Comparison of ENCODE assay signal across 8 mouse cellular contexts in the genomic region with DNA sequence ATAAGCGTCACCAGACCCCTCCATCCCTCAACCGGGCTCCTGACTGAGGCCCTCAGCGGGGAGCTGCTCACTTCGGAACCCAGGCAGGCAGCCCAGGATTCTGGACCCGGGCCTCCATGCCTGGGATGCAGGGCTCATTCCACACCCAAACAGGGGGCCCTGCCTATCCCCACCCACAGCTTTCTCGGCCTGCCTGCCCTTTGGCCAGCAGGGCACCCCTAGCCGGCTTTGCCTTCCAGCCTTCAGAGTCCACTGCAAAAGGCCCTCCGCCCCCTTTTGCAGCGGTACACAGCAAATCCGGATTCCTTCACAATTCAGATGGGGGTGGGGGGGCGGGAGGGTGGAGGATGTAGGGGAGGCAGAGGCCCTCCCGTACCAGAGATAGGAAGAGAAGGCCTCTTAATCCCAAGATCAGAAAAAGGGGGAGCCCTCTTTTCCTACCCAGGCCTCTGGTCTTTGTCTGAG. TPM values are rescaled to one million over a fixed set of nuclear protein-coding genes. Genes with fewer than 3 reads are reported as not detected.
DNase-seq lines count a peak whose midpoint lies in the region; ATAC-seq and TF ChIP-seq lines count a peak whose summit lies in the region.

No protein-coding gene starts in this region.

- peaks cover 49% of the 10 kb centered on the region for H3K79me2 ChIP-seq in myocyte (ENCODE audit: control insufficient read depth, insufficient read depth)

- ATAC-seq in heart, embryonic 11.5 days (replicated peaks; ENCODE audit: insufficient number of reproducible peaks, low FRiP score, low TSS enrichment) = no peak
- 0 out of 2 replicates have a peak, but pooled peaks have one; percentile 0 for ATAC-seq in forebrain, embryonic 13.5 days

- H3K9ac ChIP-seq in heart, embryonic 11.5 days (ENCODE audit: low read depth, low read length) = peak overlapping the region; percentile 76
- peak overlapping the region; percentile 95 for H3K9ac ChIP-seq in forebrain, embryonic 13.5 days

- peak overlapping the region; percentile 95 for H3K27ac ChIP-seq in heart, embryonic 11.5 days (ENCODE audit: low read depth, low read length)
- H3K27ac ChIP-seq in forebrain, embryonic 13.5 days = peak overlapping the region; percentile 89

- peak; percentile 25 for TF ChIP-seq POLR2A in myocyte (IDR thresholded peaks at IDR 0.05; ENCODE audit: insufficient read length, low read depth)

- peaks cover 46% of the 10 kb centered on the region for H3K4me1 ChIP-seq in heart, embryonic 11.5 days (ENCODE audit: control insufficient read depth, insufficient read depth, low read length)
- H3K4me1 ChIP-seq in forebrain, embryonic 13.5 days = peaks cover 59% of the 10 kb centered on the region

- H3ac ChIP-seq in myocyte (ENCODE audit: control insufficient read depth, insufficient read length) = peak overlapping the region; percentile 3

- H3K9me3 ChIP-seq in heart, embryonic 11.5 days (replicated peaks; ENCODE audit: control insufficient read depth, low read length) = no peaks in the 10 kb centered on the region
- no peaks in the 10 kb centered on the region for H3K9me3 ChIP-seq in forebrain, embryonic 13.5 days (replicated peaks)

- no peaks in the 10 kb centered on the region for H3K27me3 ChIP-seq in heart, embryonic 11.5 days (ENCODE audit: control insufficient read depth, insufficient read depth, low read length)
- H3K27me3 ChIP-seq in forebrain, embryonic 13.5 days = no peaks in the 10 kb centered on the region
- no peaks in the 10 kb centered on the region for H3K27me3 ChIP-seq in myocyte (ENCODE audit: control insufficient read depth, insufficient read depth, insufficient read length)

- no peaks in the 10 kb centered on the region for H3K36me3 ChIP-seq in heart, embryonic 11.5 days (ENCODE audit: control insufficient read depth, insufficient read depth, low read length)
- peaks cover 4% of the 10 kb centered on the region; the same call in 1 of the 2 replicates for H3K36me3 ChIP-seq in forebrain, embryonic 13.5 days (ENCODE audit: poor library complexity, severe bottlenecking)
- H3K36me3 ChIP-seq in myocyte (ENCODE audit: control insufficient read depth, insufficient read depth) = no peaks in the 10 kb centered on the region

- H3K4me2 ChIP-seq in heart, embryonic 11.5 days = peak overlapping the region; percentile 97
- H3K4me2 ChIP-seq in forebrain, embryonic 13.5 days = peak overlapping the region; percentile 88
- peak overlapping the region; percentile 94 for H3K4me2 ChIP-seq in myocyte (ENCODE audit: low read depth)

- DNase-seq in heart, postnatal 36 days = no peak
- DNase-seq in NIH3T3 (ENCODE audit: low read depth) = peak; percentile 78
- DNase-seq in kidney, postnatal 4 days = peak; percentile 60 to 72
- DNase-seq in spleen, postnatal 36 days (ENCODE audit: low spot score in 2 of 2) = no peak
- DNase-seq in thymus, postnatal 0 days (ENCODE audit: low spot score) = no peak

- peak overlapping the region; percentile 72 for H3K4me3 ChIP-seq in heart, embryonic 11.5 days (ENCODE audit: low read depth, low read length)
- peak overlapping the region; percentile 88 for H3K4me3 ChIP-seq in forebrain, embryonic 13.5 days
- peak overlapping the region; percentile 85 for H3K4me3 ChIP-seq in myocyte

- 4% methylated on average over 12 of the region's 12 CpGs for WGBS in heart, embryonic 11.5 days (ENCODE audit: insufficient replicate concordance)
- WGBS in forebrain, embryonic 13.5 days = 0% methylated on average over 11 of the region's 12 CpGs

- intact Hi-C loops in heart, postnatal 36 days (cut with DNase I) = loop anchor here (1.0 kb wide), 1 partner anchor 15 kb away; no protein-coding TSS in a partner anchor

TF ChIP-seq in myocyte, 11 proteins besides CTCF, POLR2A, EP300 and RAD21:
- no peak for TF ChIP-seq TCF12 (IDR thresholded peaks at IDR 0.05; ENCODE audit: insufficient read depth, poor library complexity, severe bottlenecking)
- no peak for TF ChIP-seq TCF3 (IDR thresholded peaks at IDR 0.05; ENCODE audit: insufficient read length, low read depth)
- no peak for TF ChIP-seq USF1 (IDR thresholded peaks at IDR 0.05; ENCODE audit: low read depth)
- TF ChIP-seq MYOG (IDR thresholded peaks at IDR 0.05; ENCODE audit: control insufficient read depth in 1 of 3, insufficient read depth in 1 of 3, insufficient read length in 2 of 3, low read depth in 2 of 3) = no peak
- TF ChIP-seq REST (IDR thresholded peaks at IDR 0.05; ENCODE audit: insufficient read depth, insufficient read length) = no peak
- TF ChIP-seq SRF (IDR thresholded peaks at IDR 0.05; ENCODE audit: control insufficient read depth, insufficient read length, low read depth) = no peak
- no peak for TF ChIP-seq MAX (IDR thresholded peaks at IDR 0.05; ENCODE audit: low read depth)
- no peak for TF ChIP-seq MYOD1 (IDR thresholded peaks at IDR 0.05; ENCODE audit: control insufficient read depth in 1 of 3, insufficient read length in 2 of 3, low read depth in 2 of 3)

RNA-seq across cellular contexts. Expression of a gene that starts 1.0 kb away (rescaled TPM):
- polyA plus RNA-seq in heart, embryonic 11.5 days (2014; fragmentation: Nextera tagmentation; extraction: Ambion mirVana) = 32.8 and 34.6 TPM in 2 replicates
- total RNA-seq in heart, postnatal 36 days (2021) = 10 to 100 TPM; 73.4 to 88.6 TPM
- polyA plus RNA-seq in forebrain, embryonic 13.5 days (2015; fragmentation: Nextera tagmentation; extraction: Ambion mirVana) = 65.1 and 74.7 TPM in 2 replicates
- polyA plus RNA-seq in myocyte (2012; fragmentation: generic; extraction: Trizol) = 244 TPM
- polyA plus RNA-seq in thymus, postnatal 0 days (2015; fragmentation: Nextera tagmentation; extraction: Ambion mirVana) = 8.0 and 8.6 TPM in 2 replicates

RNA-seq across cellular contexts. Expression of a gene that starts 22.8 kb away (rescaled TPM):
- polyA plus RNA-seq in heart, embryonic 11.5 days (2014; fragmentation: Nextera tagmentation; extraction: Ambion mirVana) = 21.0 and 27.1 TPM in 2 replicates
- 10 to 100 TPM; 42.3 to 46.0 TPM for total RNA-seq in heart, postnatal 36 days (2021)
- polyA plus RNA-seq in forebrain, embryonic 13.5 days (2015; fragmentation: Nextera tagmentation; extraction: Ambion mirVana) = 2.6 and 2.7 TPM in 2 replicates
- 0.26 TPM for polyA plus RNA-seq in myocyte (2012; fragmentation: generic; extraction: Trizol)
- polyA plus RNA-seq in thymus, postnatal 0 days (2015; fragmentation: Nextera tagmentation; extraction: Ambion mirVana) = 38.4 and 47.9 TPM in 2 replicates

RNA-seq across cellular contexts. Expression of a gene that starts 46.7 kb away (rescaled TPM):
- polyA plus RNA-seq in heart, embryonic 11.5 days (2014; fragmentation: Nextera tagmentation; extraction: Ambion mirVana) = 6.7 and 8.4 TPM in 2 replicates
- total RNA-seq in heart, postnatal 36 days (2021) = 1 to 10 TPM; 2.7 to 4.5 TPM
- 6.7 and 7.0 TPM in 2 replicates for polyA plus RNA-seq in forebrain, embryonic 13.5 days (2015; fragmentation: Nextera tagmentation; extraction: Ambion mirVana)
- 5.6 TPM for polyA plus RNA-seq in myocyte (2012; fragmentation: generic; extraction: Trizol)
- 10.6 and 10.9 TPM in 2 replicates for polyA plus RNA-seq in thymus, postnatal 0 days (2015; fragmentation: Nextera tagmentation; extraction: Ambion mirVana)

RNA-seq across cellular contexts. Expression of a gene that starts 48.4 kb away (rescaled TPM):
- 7.9 and 10.1 TPM in 2 replicates for polyA plus RNA-seq in heart, embryonic 11.5 days (2014; fragmentation: Nextera tagmentation; extraction: Ambion mirVana)
- total RNA-seq in heart, postnatal 36 days (2021) = 1 to 10 TPM; 5.7 to 8.4 TPM
- polyA plus RNA-seq in forebrain, embryonic 13.5 days (2015; fragmentation: Nextera tagmentation; extraction: Ambion mirVana) = 1.6 and 2.0 TPM in 2 replicates
- 68.7 TPM for polyA plus RNA-seq in myocyte (2012; fragmentation: generic; extraction: Trizol)
- polyA plus RNA-seq in thymus, postnatal 0 days (2015; fragmentation: Nextera tagmentation; extraction: Ambion mirVana) = 9.2 and 10.0 TPM in 2 replicates

Comparison
In these comparisons a context has a peak if more than half of its experiments do, and no peak if none do; other contexts are left out.
1. DNase-seq: peak in NIH3T3 (single experiment) and kidney, postnatal 4 days (2 of 2); none in heart, postnatal 36 days (0 of 2), spleen, postnatal 36 days (0 of 2) and thymus, postnatal 0 days (single experiment).
2. Peak in every context shown above with its lines, with median percentiles within 50 percentile points of each other: H3K4me2 ChIP-seq and H3K4me3 ChIP-seq.